Mouse (Mus musculus): ENCODE measurements at regions not wholly inside any gene's neighbourhood (a gene's known extent, or its start where the extent isn't known, plus 50 kb on each side); places are given as distances from the start of the nearest gene placed in this dataset.
"Not testable (repeated sequence)": the region's sequence is repeated elsewhere in the genome, so short reads cannot be mapped to it uniquely, and the experiment has no call there.

DNA sequence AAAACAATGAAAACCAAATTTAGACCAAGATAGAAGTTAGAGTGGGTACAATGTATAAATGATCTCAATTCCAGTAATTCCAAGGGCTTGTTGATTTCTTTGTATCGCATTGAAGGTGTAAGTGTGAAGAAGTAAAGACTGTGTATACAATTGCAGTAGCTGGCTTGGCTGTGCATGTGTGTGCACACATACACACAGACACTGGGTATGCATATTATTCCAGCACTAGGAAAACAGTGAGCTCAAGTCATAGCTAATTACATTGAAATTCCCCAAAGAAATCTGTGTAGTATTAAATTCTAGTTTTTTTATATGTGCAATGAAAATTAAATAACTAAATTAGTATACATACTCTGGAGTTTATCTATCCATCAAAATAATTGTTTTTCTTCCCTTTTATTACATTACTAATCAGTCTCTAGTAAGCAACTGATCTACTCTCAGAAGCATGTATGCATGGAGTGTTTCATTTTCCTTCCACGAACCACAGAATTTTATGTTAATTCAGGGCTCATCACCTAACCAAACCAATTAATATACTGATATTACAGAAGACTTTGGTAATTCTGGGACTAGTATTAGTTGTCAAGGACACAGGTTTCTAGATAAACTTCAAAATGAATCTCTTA is 56.5 kb downstream of the Gm8797 start:
- no peak for DNase-seq

GRCm38 (mm10) chr3:5811071-5811590 is 60.5 kb downstream of the Gm8797 start:
- DNase-seq = no peak

DNA sequence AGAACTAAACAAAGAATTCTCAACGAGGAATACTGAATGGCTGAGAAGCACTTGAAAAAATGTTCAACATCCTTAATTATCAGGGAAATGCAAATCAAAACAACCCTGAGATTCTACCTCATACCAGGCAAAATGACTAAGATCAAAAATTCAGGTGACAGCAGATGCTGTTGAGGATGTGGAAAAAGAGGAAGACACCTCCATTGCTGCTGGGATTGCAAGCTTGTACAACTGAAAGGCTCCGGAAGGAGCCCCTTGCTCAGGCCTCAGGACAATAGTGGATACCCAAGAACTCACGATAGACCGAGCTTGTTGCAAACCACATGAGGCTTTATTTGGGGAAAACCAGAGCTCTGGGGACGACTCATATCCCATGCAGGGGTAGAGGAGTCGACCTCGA is 69.6 kb downstream of the Gm8797 start:
- not testable (repeated sequence) for DNase-seq

- DNase-seq = peak; percentile 97
These were observed 109.6 kb downstream of the Gm8797 start for GRCm38 (mm10) chr3:5860237-5860636.

DNA sequence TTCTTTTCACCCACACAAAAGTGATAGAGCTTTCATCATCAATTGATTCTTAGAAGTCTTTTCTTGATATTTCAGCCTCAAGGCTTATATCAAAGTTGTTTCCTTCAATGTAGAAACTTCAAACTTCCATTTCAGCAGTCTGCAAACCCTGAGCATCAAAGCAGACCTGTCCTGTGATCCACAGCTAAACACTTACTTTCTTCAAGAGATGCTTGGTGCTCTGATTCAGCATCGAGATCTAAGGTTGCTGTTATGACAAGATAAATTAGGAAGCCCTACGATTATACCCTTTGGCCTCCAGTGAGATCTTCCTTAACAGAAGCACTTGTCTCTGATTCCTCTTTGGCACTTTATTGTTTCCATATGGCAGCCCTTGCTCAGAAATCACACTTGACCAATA is 119.8 kb downstream of the Gm8797 start:
- DNase-seq = no peak

- DNase-seq = no peak
These were observed 128.5 kb downstream of the Gm8797 start for GRCm38 (mm10) chr3:5879113-5879512.

DNA sequence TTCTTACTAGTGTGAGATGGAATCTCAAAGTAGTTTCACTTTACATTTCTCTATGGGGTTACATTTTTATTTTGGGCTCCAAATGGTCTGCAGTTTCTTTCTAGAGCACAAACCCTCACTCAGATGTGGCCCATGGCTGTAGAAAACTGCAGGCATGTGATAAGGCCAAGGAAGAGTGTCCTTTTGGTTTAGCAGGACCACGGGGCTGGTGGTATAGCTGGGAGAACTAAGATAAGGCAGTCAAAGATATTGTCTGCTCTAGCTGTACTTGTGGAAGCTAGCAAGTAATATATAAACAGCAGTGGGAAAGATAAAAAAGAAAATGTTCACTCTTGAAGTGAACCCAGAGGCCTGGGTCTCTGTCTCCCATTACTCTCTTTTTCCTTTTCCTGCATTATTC is 166.9 kb downstream of the Gm8797 start:
- DNase-seq = no peak

DNA sequence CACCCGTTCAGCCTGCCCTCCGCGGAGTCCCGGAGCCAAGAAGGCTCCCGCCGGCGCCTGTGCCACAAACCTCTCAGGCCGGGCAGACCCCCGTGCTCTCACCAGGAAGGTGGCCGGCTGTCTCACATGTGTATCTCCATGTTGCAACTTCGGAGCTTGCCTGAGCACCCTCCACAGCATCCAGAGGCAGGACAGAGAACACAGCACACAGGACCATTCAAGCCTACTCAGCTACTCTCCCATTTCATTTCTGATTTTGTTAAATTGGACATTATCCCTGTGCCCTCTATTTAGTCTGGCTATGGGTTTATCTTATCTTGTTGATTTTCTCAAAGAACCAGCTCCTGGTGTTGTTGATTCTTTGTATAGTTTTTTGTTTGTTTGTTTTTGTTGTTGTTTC is 199.6 kb downstream of the Gm8797 start:
- DNase-seq = not testable (repeated sequence)

DNA sequence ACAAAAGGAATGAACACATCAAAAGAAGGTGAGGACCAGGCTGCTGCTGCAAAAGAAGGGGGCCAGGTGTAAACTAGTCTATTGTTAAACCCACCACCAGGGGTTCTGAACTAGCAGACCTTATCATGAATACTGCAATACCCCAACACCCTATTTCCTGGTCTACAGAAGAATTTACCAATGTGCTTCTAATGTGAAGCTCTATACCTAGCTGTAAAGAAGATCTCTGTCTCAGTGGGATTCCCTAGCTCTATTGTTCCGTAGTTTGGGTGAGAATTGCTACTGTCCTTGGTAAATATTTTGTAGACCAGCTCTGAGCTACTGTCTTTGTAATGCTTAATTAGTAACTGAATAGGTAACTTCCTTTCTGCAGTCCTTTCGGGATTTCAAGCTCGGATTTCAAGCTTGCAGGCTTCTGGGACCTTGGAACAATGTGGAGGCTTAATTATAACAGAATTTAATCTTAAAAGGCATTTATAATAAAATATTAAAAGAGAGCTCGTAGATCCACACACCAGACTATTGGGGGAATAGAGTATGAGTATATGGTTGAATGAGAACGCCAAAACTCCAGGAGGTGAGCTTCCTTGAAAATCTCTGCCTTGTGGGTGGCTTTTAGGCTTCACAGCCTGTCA is 238.5 kb downstream of the Gm8797 start:
- DNase-seq = not testable (repeated sequence)

DNA sequence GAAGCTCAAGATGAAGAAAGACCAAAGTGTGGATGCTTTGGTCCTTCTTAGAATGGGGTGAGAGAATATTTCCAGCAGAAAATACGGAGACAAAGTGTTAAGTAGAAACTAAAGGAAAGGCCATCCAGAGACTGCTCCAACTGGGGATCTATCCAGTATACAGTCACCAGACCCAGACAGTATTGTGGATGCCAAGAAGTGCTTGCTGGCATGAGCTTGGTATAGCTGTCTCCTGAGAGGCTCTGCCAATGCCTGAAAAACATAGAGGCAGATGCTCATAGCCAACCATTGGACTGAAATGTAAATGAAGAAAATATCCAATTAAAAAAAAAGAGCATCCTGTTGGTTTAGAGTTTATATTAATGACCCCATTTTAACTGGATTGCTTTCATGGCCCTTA is 253.8 kb downstream of the Gm8797 start:
- no peak for DNase-seq

GRCm38 (mm10) chr3:6018749-6019148 is 268.1 kb downstream of the Gm8797 start:
- DNase-seq = no peak

DNA sequence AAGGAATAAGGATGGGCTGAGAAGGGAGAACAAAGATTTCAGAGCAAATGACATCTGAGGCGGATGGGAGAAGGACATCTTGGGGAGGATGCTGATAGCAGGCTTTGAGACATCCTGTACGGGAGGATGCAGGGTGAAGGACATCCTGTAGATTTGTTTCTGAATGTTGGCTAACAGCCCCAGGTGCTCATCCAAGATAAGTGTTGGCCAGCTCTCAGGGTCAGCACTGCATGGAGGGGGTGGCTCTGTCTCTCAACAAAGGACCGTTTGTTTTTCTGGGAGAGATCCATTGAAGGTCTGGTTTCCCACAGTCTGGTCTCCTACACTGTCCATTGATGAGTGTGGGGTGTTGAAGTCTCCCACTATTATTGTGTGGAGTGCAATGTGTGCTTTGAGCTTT is 290.7 kb downstream of the Gm8797 start:
- not testable (repeated sequence) for DNase-seq

- no peak for DNase-seq
These were observed 299.0 kb downstream of the Gm8797 start for GRCm38 (mm10) chr3:6049472-6050045.

GRCm38 (mm10) chr3:6051901-6052300 is 301.3 kb downstream of the Gm8797 start:
- DNase-seq = no peak

- DNase-seq = no peak
These were observed 333.2 kb downstream of the Gm8797 start for GRCm38 (mm10) chr3:6083855-6084254.

- DNase-seq = no peak
These were observed 336.7 kb downstream of the Gm8797 start for GRCm38 (mm10) chr3:6087267-6087666.

DNA sequence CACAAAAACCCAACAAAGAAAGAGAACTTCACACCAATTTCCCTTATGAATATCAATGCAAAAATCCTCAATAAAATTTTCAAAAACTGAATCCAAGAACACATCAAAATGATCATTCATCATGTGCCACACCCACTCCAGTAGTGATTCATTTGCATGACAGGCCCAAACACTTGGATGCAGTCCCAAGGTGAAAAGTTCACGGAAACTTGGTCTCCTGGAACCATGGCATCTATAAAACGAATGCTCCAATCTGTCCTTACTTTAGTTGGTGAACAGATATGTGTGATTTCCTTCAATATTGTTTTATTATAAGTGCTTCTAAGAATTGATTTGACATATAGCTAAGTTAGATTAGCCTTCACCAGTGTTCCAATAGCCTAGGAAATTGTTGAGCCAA is 343.3 kb downstream of the Gm8797 start:
- no peak for DNase-seq

GRCm38 (mm10) chr3:6094410-6094809 is 343.8 kb downstream of the Gm8797 start:
- not testable (repeated sequence) for DNase-seq

- DNase-seq = no peak
These were observed 350.3 kb downstream of the Gm8797 start for GRCm38 (mm10) chr3:6100863-6101262.

- DNase-seq = no peak
These were observed 352.3 kb downstream of the Gm8797 start for GRCm38 (mm10) chr3:6102866-6103265.

DNA sequence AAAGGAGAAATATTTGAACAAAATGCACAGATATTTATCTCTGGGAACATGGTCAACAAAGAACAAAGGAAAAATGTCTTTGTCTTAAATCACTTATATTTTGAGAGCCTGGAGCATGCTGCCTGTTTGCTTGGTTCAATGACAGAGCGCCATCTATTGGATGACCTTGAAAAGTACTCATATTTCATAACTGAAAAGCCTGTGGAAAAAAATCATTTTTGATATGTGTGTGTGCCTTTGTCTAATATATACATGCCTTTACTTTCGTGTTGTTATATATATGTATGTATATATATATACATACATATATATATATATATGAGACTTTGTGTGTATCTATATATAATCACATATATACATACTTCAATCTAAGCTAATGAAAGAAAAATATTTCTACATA is 356.1 kb downstream of the Gm8797 start:
- no peak for DNase-seq

GRCm38 (mm10) chr3:6107377-6108155 is 357.0 kb downstream of the Gm8797 start:
- no peak for DNase-seq

- DNase-seq = no peak
These were observed 368.1 kb downstream of the Gm8797 start for GRCm38 (mm10) chr3:6118721-6119120.
